Mouse (Mus musculus): ENCODE measurements around the gene Olfr1161. TPM values are rescaled to one million over a fixed set of nuclear protein-coding genes. Genes with fewer than 3 reads are reported as not detected.
"Not testable (repeated sequence)": the region's sequence is repeated elsewhere in the genome, so short reads cannot be mapped to it uniquely, and the experiment has no call there.

The Olfr1161 gene
- not detected in 2 replicates for polyA plus RNA-seq (2014; fragmentation: Nextera tagmentation; extraction: Ambion mirVana)

- WGBS = 80% methylated on average over 1 of the region's 1 CpGs
- not testable (repeated sequence) for H3K27me3 ChIP-seq (ENCODE audit: control insufficient read depth, insufficient read depth, low read length); H3K27ac ChIP-seq (ENCODE audit: low read depth, low read length); ATAC-seq (ENCODE audit: low FRiP score); H3K4me2 ChIP-seq; H3K4me1 ChIP-seq (ENCODE audit: control insufficient read depth, insufficient read depth, low read length); H3K36me3 ChIP-seq (ENCODE audit: control insufficient read depth, insufficient read depth, low read length); DNase-seq (ENCODE audit: low spot score, missing footprints); H3K9ac ChIP-seq (ENCODE audit: low read length); H3K4me3 ChIP-seq (ENCODE audit: low read depth, low read length); H3K9me3 ChIP-seq (ENCODE audit: control insufficient read depth, low read length)
Measured at GRCm38 (mm10) chr2:88022474-88022873, at the start of gene Olfr1161. Gene Olfr1161 (plus strand): TSS chr2:88022774.

- Histone ChIP-seq H3K27me3 (ENCODE audit: control insufficient read depth, insufficient read depth, low read length) (no peaks in the 10 kb centered on the region), H3K9me3 (ENCODE audit: control insufficient read depth, low read length) (no peaks in the 10 kb centered on the region), H3K9ac (ENCODE audit: low read length) (no peak within 1 kb of the TSS), H3K4me1 (ENCODE audit: control insufficient read depth, insufficient read depth, low read length) (no peaks in the 10 kb centered on the region), H3K4me2 (no peak within 1 kb of the TSS), H3K4me3 (ENCODE audit: low read depth, low read length) (no peak within 1 kb of the TSS), H3K36me3 (ENCODE audit: control insufficient read depth, insufficient read depth, low read length) (no peaks in the 10 kb centered on the region), H3K27ac (ENCODE audit: low read depth, low read length) (no peak within 1 kb of the TSS)
- 80% methylated on average over 3 of the region's 3 CpGs for WGBS
- DNase-seq (ENCODE audit: low spot score, missing footprints) = no peak
- ATAC-seq (ENCODE audit: low FRiP score) = no peak
Measured at GRCm38 (mm10) chr2:87974563-87974962, 48.0 kb upstream of the Olfr1161 start, which contains the start of gene Olfr74. Gene Olfr74 (minus strand): TSS chr2:87974663.

DNA sequence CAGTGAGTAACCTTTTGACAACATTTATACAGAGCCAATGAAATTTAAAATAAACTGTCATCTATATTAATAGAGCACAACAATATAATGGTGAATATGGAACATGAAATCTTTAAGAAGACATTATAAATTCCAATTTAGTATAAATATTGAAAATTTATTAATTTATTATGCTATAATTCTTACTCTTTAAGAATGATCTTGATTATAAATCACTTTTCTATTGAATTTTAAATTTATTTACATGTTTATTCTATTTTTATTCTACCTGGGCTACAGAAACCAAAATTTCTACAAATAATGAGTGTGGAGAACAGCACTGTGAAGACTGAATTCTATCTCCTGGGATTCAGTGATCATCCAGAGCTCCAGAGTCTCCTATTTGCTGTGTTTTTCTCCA lies 32.8 kb upstream of the Olfr1161 start, which contains the start of gene Olfr1158:
TSS of gene Olfr1158 (plus strand) at position 301 of the 400 bp plus-strand sequence.
- no peak within 1 kb of the TSS for H3K9ac ChIP-seq (ENCODE audit: low read length)
- no peak for ATAC-seq (ENCODE audit: low FRiP score)
- H3K36me3 ChIP-seq (ENCODE audit: control insufficient read depth, insufficient read depth, low read length) = no peaks in the 10 kb centered on the region
- no peak within 1 kb of the TSS for H3K4me3 ChIP-seq (ENCODE audit: low read depth, low read length)
- H3K27ac ChIP-seq (ENCODE audit: low read depth, low read length) = no peak within 1 kb of the TSS
- H3K4me1 ChIP-seq (ENCODE audit: control insufficient read depth, insufficient read depth, low read length) = no peaks in the 10 kb centered on the region
- H3K9me3 ChIP-seq (ENCODE audit: control insufficient read depth, low read length) = no peaks in the 10 kb centered on the region
- no peaks in the 10 kb centered on the region for H3K27me3 ChIP-seq (ENCODE audit: control insufficient read depth, insufficient read depth, low read length)
- H3K4me2 ChIP-seq = no peak within 1 kb of the TSS
- DNase-seq (ENCODE audit: low spot score, missing footprints) = no peak

DNA sequence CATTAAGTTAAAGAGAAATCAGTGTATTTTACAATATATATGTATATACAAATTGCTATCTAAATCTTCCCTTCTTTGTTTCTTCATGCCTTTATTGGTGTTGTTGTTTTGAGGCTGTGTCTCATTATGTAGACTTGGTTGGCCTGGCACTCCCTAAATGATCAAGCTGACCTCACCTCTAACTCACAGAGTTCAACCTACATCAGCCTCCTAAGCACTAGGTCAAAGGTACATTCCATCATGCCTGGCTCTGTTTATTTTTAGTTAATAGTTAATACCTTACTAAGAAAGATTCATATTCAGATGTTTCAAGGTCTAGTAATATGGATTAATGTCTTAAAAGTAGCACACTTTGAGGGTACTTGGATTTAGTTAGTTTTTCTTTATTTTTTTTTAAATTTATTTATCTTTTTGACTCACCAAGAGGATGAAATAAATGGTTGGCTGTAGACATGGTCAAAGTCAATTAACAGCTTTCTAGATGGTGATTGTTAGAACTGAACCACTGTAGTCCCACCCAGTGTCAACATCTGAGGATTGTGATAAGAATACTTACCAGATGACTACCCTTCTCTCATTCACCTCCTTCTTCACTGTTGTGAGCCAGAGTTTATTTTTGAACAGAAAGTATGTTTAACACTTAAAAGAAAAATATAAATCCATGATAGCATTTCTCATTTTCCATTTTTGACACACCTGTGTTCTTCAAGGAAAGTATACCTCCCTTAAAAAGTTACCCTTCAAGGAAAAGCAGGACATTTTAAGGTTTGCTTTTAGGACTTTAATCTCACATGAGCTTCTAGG lies 14.9 kb upstream of the Olfr1161 start, which contains the start of gene Olfr1160:
TSS of gene Olfr1160 (minus strand) at position 754 of the 804 bp plus-strand sequence.
- no peaks in the 10 kb centered on the region for H3K27me3 ChIP-seq (ENCODE audit: control insufficient read depth, insufficient read depth, low read length)
- no peaks in the 10 kb centered on the region for H3K4me1 ChIP-seq (ENCODE audit: control insufficient read depth, insufficient read depth, low read length)
- no peaks in the 10 kb centered on the region for H3K36me3 ChIP-seq (ENCODE audit: control insufficient read depth, insufficient read depth, low read length)
- H3K4me3 ChIP-seq (ENCODE audit: low read depth, low read length) = no peak within 1 kb of the TSS
- no peaks in the 10 kb centered on the region for H3K9me3 ChIP-seq (ENCODE audit: control insufficient read depth, low read length)
- ATAC-seq (ENCODE audit: low FRiP score) (no peak), DNase-seq (ENCODE audit: low spot score, missing footprints) (no peak)
- no peak within 1 kb of the TSS for H3K9ac ChIP-seq (ENCODE audit: low read length)
- no peak within 1 kb of the TSS for H3K4me2 ChIP-seq
- no peak within 1 kb of the TSS for H3K27ac ChIP-seq (ENCODE audit: low read depth, low read length)

DNA sequence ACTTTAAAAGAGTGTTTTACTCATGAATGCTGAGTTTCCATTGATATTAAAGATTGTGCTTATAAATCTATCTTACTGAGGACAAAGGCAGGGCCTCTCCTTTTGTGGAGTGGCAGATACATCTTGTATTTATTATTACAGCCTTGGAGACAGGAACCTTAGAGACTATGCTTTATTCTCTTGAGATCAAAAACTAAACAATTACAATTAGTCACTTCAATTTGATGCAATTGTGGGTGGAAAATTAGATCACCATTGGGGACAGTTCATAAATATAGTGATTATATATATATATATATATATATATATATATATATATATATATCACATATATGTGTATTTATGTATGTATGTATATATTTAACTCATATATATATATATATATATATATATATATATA lies 15.0 kb downstream of the Olfr1161 start, which contains the start of gene Olfr73:
TSS of gene Olfr73 (minus strand) at position 101 of the 400 bp plus-strand sequence.
- no peaks in the 10 kb centered on the region for H3K4me1 ChIP-seq (ENCODE audit: control insufficient read depth, insufficient read depth, low read length)
- ATAC-seq (ENCODE audit: low FRiP score) = no peak
- H3K4me2 ChIP-seq = no peak within 1 kb of the TSS
- H3K27me3 ChIP-seq (ENCODE audit: control insufficient read depth, insufficient read depth, low read length) = no peaks in the 10 kb centered on the region
- no peak for DNase-seq (ENCODE audit: low spot score, missing footprints)
- no peaks in the 10 kb centered on the region for H3K36me3 ChIP-seq (ENCODE audit: control insufficient read depth, insufficient read depth, low read length)
- no peak within 1 kb of the TSS for H3K4me3 ChIP-seq (ENCODE audit: low read depth, low read length)
- no peaks in the 10 kb centered on the region for H3K9me3 ChIP-seq (ENCODE audit: control insufficient read depth, low read length)
- no peak within 1 kb of the TSS for H3K9ac ChIP-seq (ENCODE audit: low read length)
- no peak within 1 kb of the TSS for H3K27ac ChIP-seq (ENCODE audit: low read depth, low read length)

DNA sequence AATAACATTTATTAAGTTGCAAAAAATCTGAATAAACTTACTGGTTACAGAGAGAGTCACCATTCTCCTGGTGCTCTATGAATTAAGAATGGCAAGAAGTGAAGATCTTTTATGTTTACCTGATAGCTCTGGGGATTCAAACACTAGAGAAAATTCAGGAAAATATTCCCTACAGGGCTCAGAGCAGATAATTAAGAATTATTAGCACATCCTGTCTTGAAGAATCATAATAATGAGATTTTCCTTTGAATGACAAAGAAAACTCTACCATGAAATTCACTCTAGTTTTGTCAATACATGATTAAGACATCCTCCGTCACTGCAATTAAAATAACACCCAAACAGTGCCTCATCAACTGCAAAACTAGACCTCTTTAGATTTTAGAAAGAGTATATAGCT lies 28.5 kb downstream of the Olfr1161 start, which contains the start of gene Olfr1162:
TSS of gene Olfr1162 (minus strand) at position 101 of the 400 bp plus-strand sequence.
- Histone ChIP-seq H3K9ac (ENCODE audit: low read length) (no peak within 1 kb of the TSS), H3K36me3 (ENCODE audit: control insufficient read depth, insufficient read depth, low read length) (no peaks in the 10 kb centered on the region), H3K4me2 (no peak within 1 kb of the TSS), H3K4me1 (ENCODE audit: control insufficient read depth, insufficient read depth, low read length) (no peaks in the 10 kb centered on the region), H3K4me3 (ENCODE audit: low read depth, low read length) (no peak within 1 kb of the TSS), H3K9me3 (ENCODE audit: control insufficient read depth, low read length) (no peaks in the 10 kb centered on the region), H3K27me3 (ENCODE audit: control insufficient read depth, insufficient read depth, low read length) (no peaks in the 10 kb centered on the region), H3K27ac (ENCODE audit: low read depth, low read length) (no peak within 1 kb of the TSS)
- DNase-seq (ENCODE audit: low spot score, missing footprints) (no peak), ATAC-seq (ENCODE audit: low FRiP score) (no peak)
- WGBS = 77% methylated on average over 1 of the region's 1 CpGs

DNA sequence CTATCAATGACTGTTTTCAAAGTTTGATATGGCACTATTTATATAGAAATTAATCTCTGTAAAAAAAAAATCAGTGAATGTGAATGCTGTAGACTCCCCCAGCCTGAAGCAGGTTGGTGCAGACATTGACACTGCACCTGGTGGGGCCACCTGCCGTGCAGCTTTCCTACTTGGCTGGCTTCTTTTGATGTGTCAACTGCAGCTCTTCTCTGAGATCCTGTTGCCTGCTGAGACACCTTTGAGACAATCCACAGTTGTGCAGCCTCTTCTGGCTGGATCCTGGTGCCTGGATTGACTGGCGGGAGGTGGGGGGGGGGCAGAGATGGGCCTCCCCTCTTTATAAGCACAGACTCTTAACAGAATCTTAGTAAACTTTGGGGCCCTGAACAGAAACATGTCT lies 41.0 kb downstream of the Olfr1161 start:
- no peak for DNase-seq (ENCODE audit: low spot score, missing footprints)
- WGBS = 89% methylated on average over 2 of the region's 2 CpGs
- H3K9ac ChIP-seq (ENCODE audit: low read length) = no peak overlapping the region

GRCm38 (mm10) chr2:88071730-88072129 lies 49.2 kb downstream of the Olfr1161 start, which contains the start of gene Olfr1163:
Gene Olfr1163 (minus strand): TSS chr2:88071830.
- Histone ChIP-seq H3K4me2 (no peak within 1 kb of the TSS), H3K9ac (ENCODE audit: low read length) (no peak within 1 kb of the TSS), H3K36me3 (ENCODE audit: control insufficient read depth, insufficient read depth, low read length) (no peaks in the 10 kb centered on the region), H3K4me3 (ENCODE audit: low read depth, low read length) (no peak within 1 kb of the TSS), H3K27me3 (ENCODE audit: control insufficient read depth, insufficient read depth, low read length) (no peaks in the 10 kb centered on the region), H3K27ac (ENCODE audit: low read depth, low read length) (no peak within 1 kb of the TSS), H3K9me3 (ENCODE audit: control insufficient read depth, low read length) (no peaks in the 10 kb centered on the region), H3K4me1 (ENCODE audit: control insufficient read depth, insufficient read depth, low read length) (no peaks in the 10 kb centered on the region)
- DNase-seq (ENCODE audit: low spot score, missing footprints) (no peak), ATAC-seq (ENCODE audit: low FRiP score) (no peak)

More for the DNA sequence above, 41.0 kb downstream of the Olfr1161 start:
- Histone ChIP-seq H3K36me3 (ENCODE audit: control insufficient read depth, insufficient read depth, low read length) (no peaks in the 10 kb centered on the region), H3K9me3 (ENCODE audit: control insufficient read depth, low read length) (no peaks in the 10 kb centered on the region), H3K4me3 (ENCODE audit: low read depth, low read length) (no peak overlapping the region), H3K27ac (ENCODE audit: low read depth, low read length) (no peak overlapping the region), H3K27me3 (ENCODE audit: control insufficient read depth, insufficient read depth, low read length) (no peaks in the 10 kb centered on the region), H3K4me1 (ENCODE audit: control insufficient read depth, insufficient read depth, low read length) (no peaks in the 10 kb centered on the region), H3K4me2 (no peak overlapping the region)
- no peak for ATAC-seq (ENCODE audit: low FRiP score)
